Mouse (Mus musculus): ENCODE results near the gene Akap6.

Gene Akap6

GRCm38 (mm10) chr12:52780216-52780615 lies 81.0 kb downstream of the Akap6 start:
- DNase-seq (ENCODE audit: low read depth in 1 of 2, low spot score in 2 of 2) = no peak

- DNase-seq (ENCODE audit: low read depth in 1 of 2, low spot score in 2 of 2) = no peak
Measured at GRCm38 (mm10) chr12:52781066-52781465, 81.9 kb downstream of the Akap6 start.

- DNase-seq (ENCODE audit: low read depth in 1 of 2, low spot score in 2 of 2) = peak; percentile 10 to 22
Measured at GRCm38 (mm10) chr12:52782902-52783441, 83.8 kb downstream of the Akap6 start.

DNA sequence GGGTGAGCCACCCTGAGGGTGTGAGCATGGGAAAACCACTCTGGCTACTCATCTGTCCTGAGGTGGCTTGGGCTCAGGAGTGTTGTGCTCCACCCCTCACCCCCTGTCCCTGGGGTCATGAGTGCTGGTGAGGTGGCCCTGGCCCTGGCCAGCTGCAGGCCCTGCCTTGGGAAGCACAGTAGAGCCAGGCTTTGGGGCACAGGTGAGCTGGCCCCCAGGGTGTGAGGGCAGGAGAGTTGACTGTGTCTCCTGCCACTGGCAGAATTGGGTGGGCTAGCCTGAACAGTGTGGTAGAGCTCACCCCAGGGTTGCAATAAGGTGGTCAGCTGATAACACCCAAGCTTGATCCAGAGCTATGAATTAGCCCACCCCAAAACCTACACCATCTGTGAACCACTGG lies 86.0 kb downstream of the Akap6 start:
- DNase-seq (ENCODE audit: low read depth in 1 of 2, low spot score in 2 of 2) = no peak

- DNase-seq (ENCODE audit: low read depth in 1 of 2, low spot score in 2 of 2) = no peak
Measured at GRCm38 (mm10) chr12:52790350-52790768, 91.2 kb downstream of the Akap6 start.

- no peak for DNase-seq (ENCODE audit: low read depth in 1 of 2, low spot score in 2 of 2)
Measured at GRCm38 (mm10) chr12:52794131-52794530, 94.9 kb downstream of the Akap6 start.

- DNase-seq (ENCODE audit: low read depth in 1 of 2, low spot score in 2 of 2) = no peak
Measured at GRCm38 (mm10) chr12:52795551-52796470, 96.6 kb downstream of the Akap6 start.

- no peak for DNase-seq (ENCODE audit: low read depth in 1 of 2, low spot score in 2 of 2)
Measured at GRCm38 (mm10) chr12:52796471-52796795, 97.2 kb downstream of the Akap6 start.

- no peak for DNase-seq (ENCODE audit: low read depth in 1 of 2, low spot score in 2 of 2)
Measured at GRCm38 (mm10) chr12:52799717-52800116, 100.5 kb downstream of the Akap6 start.

DNA sequence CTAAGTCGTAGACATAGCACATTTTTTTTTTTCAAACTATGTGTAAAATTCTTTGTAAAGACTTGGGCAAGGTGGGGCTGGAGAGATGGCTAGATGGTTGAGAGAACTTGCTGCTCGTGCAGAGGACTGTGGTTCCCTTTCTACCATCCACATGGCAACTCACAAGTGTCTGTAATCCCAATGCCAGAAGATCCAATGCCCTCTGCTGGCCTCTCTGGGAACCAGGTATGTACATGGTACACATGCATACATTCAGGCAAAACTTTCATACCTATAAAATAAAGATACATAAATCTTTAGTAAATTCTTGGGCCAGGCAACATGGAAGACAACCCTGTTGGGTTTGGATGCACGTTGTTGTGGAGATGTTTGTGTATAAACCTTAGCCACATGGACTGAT lies 107.1 kb downstream of the Akap6 start:
- DNase-seq (ENCODE audit: low read depth in 1 of 2, low spot score in 2 of 2) = no peak

GRCm38 (mm10) chr12:52818588-52818987 lies 119.4 kb downstream of the Akap6 start:
- no peak for DNase-seq (ENCODE audit: low read depth in 1 of 2, low spot score in 2 of 2)

GRCm38 (mm10) chr12:52824774-52825173 lies 125.6 kb downstream of the Akap6 start:
- no peak for DNase-seq (ENCODE audit: low read depth in 1 of 2, low spot score in 2 of 2)

GRCm38 (mm10) chr12:52828944-52829736 lies 130.0 kb downstream of the Akap6 start:
- DNase-seq (ENCODE audit: low read depth in 1 of 2, low spot score in 2 of 2) = no peak

- DNase-seq (ENCODE audit: low read depth in 1 of 2, low spot score in 2 of 2) = no peak
Measured at GRCm38 (mm10) chr12:52831782-52832181, 132.6 kb downstream of the Akap6 start.

GRCm38 (mm10) chr12:52832230-52832629 lies 133.0 kb downstream of the Akap6 start:
- no peak for DNase-seq (ENCODE audit: low read depth in 1 of 2, low spot score in 2 of 2)

GRCm38 (mm10) chr12:52833141-52833540 lies 134.0 kb downstream of the Akap6 start:
- DNase-seq (ENCODE audit: low read depth in 1 of 2, low spot score in 2 of 2) = no peak

DNA sequence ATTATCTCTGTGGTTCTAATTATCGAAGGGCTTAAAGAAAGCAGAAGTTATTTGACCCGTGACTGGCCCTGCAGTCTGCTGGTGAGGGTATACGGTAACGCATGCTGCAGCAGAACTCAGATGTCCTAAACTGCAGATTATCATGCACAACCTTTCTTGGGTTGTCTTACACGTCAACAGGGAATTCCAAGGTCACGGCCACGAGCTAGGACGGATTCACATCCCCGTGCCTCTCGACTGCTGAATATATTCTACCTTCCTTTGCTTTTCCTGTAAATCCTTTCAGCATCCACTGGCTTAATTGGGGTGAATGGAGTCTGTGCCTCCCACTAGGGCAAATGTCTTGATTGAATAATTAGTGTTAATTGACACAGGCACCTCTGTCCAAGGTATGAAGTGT lies 134.9 kb downstream of the Akap6 start:
- no peak for DNase-seq (ENCODE audit: low read depth in 1 of 2, low spot score in 2 of 2)

DNA sequence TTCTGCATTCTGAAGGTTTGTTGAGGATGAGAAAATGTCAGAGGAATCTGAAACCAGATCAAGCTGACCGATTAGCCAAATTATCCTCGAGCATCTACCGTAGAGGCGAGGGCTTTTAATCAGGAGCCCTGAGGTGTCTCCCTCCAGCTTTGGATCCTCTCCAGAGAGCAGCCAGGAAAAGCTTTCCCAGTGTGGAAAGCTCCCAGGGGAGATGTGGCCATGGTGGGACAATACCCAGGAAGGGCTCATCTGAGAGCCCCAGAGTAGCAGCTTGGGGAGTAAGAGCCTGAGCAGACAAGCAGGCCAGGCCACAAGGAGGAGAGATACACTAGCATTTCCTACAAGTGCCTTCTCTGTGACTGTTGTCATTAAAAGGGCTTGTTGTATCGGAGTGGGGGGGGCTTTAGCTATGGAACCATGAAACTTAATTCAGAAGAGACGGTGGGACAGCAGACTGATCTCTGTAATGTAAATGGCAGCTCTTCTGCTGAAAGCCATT lies 135.6 kb downstream of the Akap6 start:
- no peak for DNase-seq (ENCODE audit: low read depth in 1 of 2, low spot score in 2 of 2)

- DNase-seq (ENCODE audit: low read depth in 1 of 2, low spot score in 2 of 2) = no peak
Measured at GRCm38 (mm10) chr12:52835291-52835742, 136.1 kb downstream of the Akap6 start.

GRCm38 (mm10) chr12:52835914-52836546 lies 136.8 kb downstream of the Akap6 start:
- no peak for DNase-seq (ENCODE audit: low read depth in 1 of 2, low spot score in 2 of 2)

- no peak for DNase-seq (ENCODE audit: low read depth in 1 of 2, low spot score in 2 of 2)
Measured at GRCm38 (mm10) chr12:52845982-52846381, 146.8 kb downstream of the Akap6 start.

All from monocyte, adult 2 months (primary cell).